Mouse (Mus musculus): ENCODE data around the gene Zfp385b.
"Not testable (repeated sequence)": the region's sequence is repeated elsewhere in the genome, so short reads cannot be mapped to it uniquely, and the experiment has no call there.

DNA sequence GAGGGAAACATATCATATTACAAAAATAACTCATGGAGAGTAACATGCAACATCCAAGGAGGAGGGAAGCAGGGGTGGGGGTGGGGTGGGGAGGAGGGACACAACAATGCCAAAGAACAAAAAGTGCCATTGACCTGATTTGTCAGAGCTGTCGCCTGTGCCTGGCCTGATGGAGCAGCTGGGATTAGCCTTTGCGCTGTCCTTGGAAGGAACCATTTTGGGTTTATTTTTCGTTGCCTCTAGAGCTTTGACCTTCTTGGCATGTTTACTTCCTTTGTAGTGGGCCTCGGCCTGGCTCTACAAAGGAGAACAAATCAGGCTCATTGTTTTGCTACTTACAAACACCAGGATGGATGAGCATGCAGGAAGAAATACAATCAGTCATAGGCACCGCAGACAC lies 369.4 kb downstream of the Zfp385b start:
- TF ChIP-seq CTCF (IDR thresholded peaks at IDR 0.05; ENCODE audit: control insufficient read depth, insufficient read depth, low read length); POLR2A (IDR thresholded peaks at IDR 0.05; ENCODE audit: borderline replicate concordance, control insufficient read depth, low read depth, low read length): not testable (repeated sequence)
